ENCODE assay signal across 9 mouse cellular contexts in the genomic region with DNA sequence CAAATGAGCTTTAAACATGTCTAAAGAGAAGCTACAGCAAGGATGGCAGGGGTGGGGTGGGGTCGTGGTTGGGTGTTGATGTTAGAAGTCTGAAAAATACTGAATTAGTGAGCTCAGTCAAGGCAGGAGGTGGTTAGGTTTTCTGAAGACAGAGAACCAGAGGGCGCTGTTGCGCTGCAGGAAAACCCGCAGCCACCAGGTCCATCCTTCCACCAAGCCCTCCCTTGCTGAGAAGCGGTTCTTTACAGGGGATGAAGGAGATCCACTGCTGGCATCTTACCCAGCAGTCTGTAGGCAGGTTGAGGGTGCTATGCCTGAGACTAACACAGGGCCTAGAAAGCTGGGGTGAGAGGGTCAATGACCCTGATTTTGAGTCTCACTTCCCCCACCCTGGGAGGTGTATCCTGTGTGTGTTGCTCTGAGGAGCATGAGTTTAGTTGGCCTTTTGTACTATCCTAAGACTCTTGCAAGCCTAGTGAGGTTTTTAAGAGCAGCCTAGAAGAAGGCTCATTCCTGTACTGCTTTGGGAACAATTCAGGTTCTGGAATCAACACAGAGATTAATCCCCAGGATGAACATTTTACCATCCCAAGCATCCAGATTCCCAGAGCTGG. TPM values are rescaled to one million over a fixed set of nuclear protein-coding genes. Genes with fewer than 3 reads are reported as not detected.
DNase-seq lines count a peak whose midpoint lies in the region; ATAC-seq and TF ChIP-seq lines count a peak whose summit lies in the region.
"Had no signal": no experiment of that assay in that cellular context is flagged by ENCODE, and none has a peak within 500 bp of the region (broad histone marks: within the 10 kb centered on the region; RNA-seq: fewer than 3 reads in every experiment).

No protein-coding gene starts in this region.

- H3K9me3 ChIP-seq in liver, embryonic 13.5 days (replicated peaks): no peaks in the 10 kb centered on the region
- H3K9me3 ChIP-seq: stomach, embryonic 15.5 days had no signal

- H3K4me3 ChIP-seq in testis, adult 2 months (ENCODE audit: control insufficient read depth, low read depth, low read length): no peak overlapping the region
- H3K4me3 ChIP-seq in liver, embryonic 13.5 days (replicated peaks): no peak overlapping the region
- H3K4me3 ChIP-seq: stomach, embryonic 15.5 days had no signal

- no peak for TF ChIP-seq POLR2A in testis, adult 2 months (IDR thresholded peaks at IDR 0.05; ENCODE audit: control insufficient read depth, low read depth, low read length)

- no peak overlapping the region for H3K4me2 ChIP-seq in liver, embryonic 13.5 days
- H3K4me2 ChIP-seq: stomach, embryonic 15.5 days had no signal

- peak; percentile 61; the same call in 1 of the 2 replicates for ATAC-seq in cerebellum, adult (ENCODE audit: insufficient number of reproducible peaks, low FRiP score, low TSS enrichment)
- peak; percentile 88 for ATAC-seq in frontal cortex, adult (ENCODE audit: low TSS enrichment)
- ATAC-seq in liver, embryonic 13.5 days (ENCODE audit: low read depth): no peak

- TF ChIP-seq CTCF in testis, adult 2 months (IDR thresholded peaks at IDR 0.05; ENCODE audit: control insufficient read depth, insufficient read depth, insufficient replicate concordance, low read depth, low read length): peak; percentile 61; the same call in 1 of the 2 replicates

- WGBS in liver, embryonic 13.5 days (ENCODE audit: insufficient replicate concordance): 9% methylated on average over 5 of the region's 5 CpGs

- H3K9ac ChIP-seq in liver, embryonic 13.5 days: no peak overlapping the region
- H3K9ac ChIP-seq: stomach, embryonic 15.5 days had no signal

- no peaks in the 10 kb centered on the region for H3K4me1 ChIP-seq in testis, adult 2 months (ENCODE audit: control insufficient read depth, insufficient read depth, low read length)
- peaks cover 52% of the 10 kb centered on the region for H3K4me1 ChIP-seq in liver, embryonic 13.5 days (replicated peaks)

- no peaks in the 10 kb centered on the region for H3K36me3 ChIP-seq in testis, adult 2 months (ENCODE audit: control insufficient read depth, insufficient read depth, low read length)
- H3K36me3 ChIP-seq in liver, embryonic 13.5 days: peaks cover 83% of the 10 kb centered on the region
- H3K36me3 ChIP-seq: stomach, embryonic 15.5 days had no signal

- H3K27ac ChIP-seq in testis, adult 2 months (ENCODE audit: control insufficient read depth, insufficient read depth, low read depth, low read length): no peak overlapping the region
- H3K27ac ChIP-seq in liver, embryonic 13.5 days: 0 out of 2 replicates have a peak overlapping the region, but pooled peaks have one; percentile 14
- H3K27ac ChIP-seq: stomach, embryonic 15.5 days had no signal

- no peaks in the 10 kb centered on the region for H3K27me3 ChIP-seq in testis, adult 2 months (ENCODE audit: control insufficient read depth, insufficient read depth, low read length)
- no peaks in the 10 kb centered on the region for H3K27me3 ChIP-seq in liver, embryonic 13.5 days
- H3K27me3 ChIP-seq: stomach, embryonic 15.5 days had no signal

- no peak for DNase-seq in testis, postnatal 14 days (ENCODE audit: low spot score)
- DNase-seq in kidney, adult 9 months: peak; percentile 73
- DNase-seq in liver, embryonic 13.5 days: peak; percentile 28
- peak; percentile 29 for DNase-seq in ovary, postnatal 10 days (ENCODE audit: low spot score)
- DNase-seq in urinary bladder, postnatal 25 days (ENCODE audit: low spot score): peak; percentile 67

RNA-seq across cellular contexts. Expression of a gene that starts 22.1 kb away (rescaled TPM):
- 67.2 and 68.6 TPM in 2 replicates for polyA plus RNA-seq in testis, adult 2 months (2012; rRNA removed)
- polyA plus RNA-seq in liver, embryonic 13.5 days (2015; fragmentation: Nextera tagmentation; extraction: Ambion mirVana): 1.1 and 1.6 TPM in 2 replicates

RNA-seq across cellular contexts. Expression of a gene that starts 25.6 kb away (rescaled TPM):
- 0.47 and 0.57 TPM in 2 replicates for polyA plus RNA-seq in testis, adult 2 months (2012; rRNA removed)
- polyA plus RNA-seq in liver, embryonic 13.5 days (2015; fragmentation: Nextera tagmentation; extraction: Ambion mirVana): 33.7 and 33.9 TPM in 2 replicates

Comparison
In these comparisons a context has a peak if more than half of its experiments do, and no peak if none do; other contexts are left out.
1. RNA of a gene that starts 22.1 kb away (polyA plus RNA-seq): 67.2 to 68.6 TPM in testis, adult 2 months; 1.1 to 1.6 TPM in liver, embryonic 13.5 days; every median in the first group is over 10 times any median in the second.
2. RNA of a gene that starts 25.6 kb away (polyA plus RNA-seq): 33.7 to 33.9 TPM in liver, embryonic 13.5 days; 0.47 to 0.57 TPM in testis, adult 2 months; every median in the first group is over 10 times any median in the second.